Mouse (Mus musculus) adrenal gland, postnatal 25 days (tissue): ENCODE data around the gene Sipa1l1. TPM values are rescaled to one million over a fixed set of nuclear protein-coding genes. Genes with fewer than 3 reads are reported as not detected.

Experiments
- DNase-seq: peaks from one replicate; pipeline ENCODE4 v3.0.0; 2021; ENCODE audit warnings: mixed read lengths
- total RNA-seq: library from RNA; stranded (reverse); gene quantifications from 2 replicates; pipeline ENCODE4 v1.2.3, GENCODE M21; 2021

Gene Sipa1l1
- total RNA-seq, 1 experiment from 2014 or later: 30.1 TPM

DNA sequence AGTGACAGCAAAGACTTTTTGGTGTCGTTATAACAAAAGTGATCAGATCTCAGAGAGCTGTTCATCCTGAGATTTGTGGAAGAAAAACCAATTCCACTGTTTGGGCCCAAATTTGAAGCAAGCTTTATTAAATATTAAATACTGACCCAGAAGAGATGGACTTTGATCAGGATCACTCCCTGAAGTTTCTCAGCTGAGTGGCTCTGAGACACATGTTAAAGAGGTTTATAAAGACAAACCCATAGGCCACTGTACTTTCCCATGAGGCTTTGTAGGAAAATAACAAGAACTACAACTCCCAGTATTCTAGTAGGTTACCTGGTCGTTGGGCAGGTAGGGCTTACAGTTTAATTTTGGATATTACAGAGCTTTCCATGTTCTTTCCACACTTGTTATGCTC lies 127.2 kb downstream of the Sipa1l1 start:
- DNase-seq: no peak

DNA sequence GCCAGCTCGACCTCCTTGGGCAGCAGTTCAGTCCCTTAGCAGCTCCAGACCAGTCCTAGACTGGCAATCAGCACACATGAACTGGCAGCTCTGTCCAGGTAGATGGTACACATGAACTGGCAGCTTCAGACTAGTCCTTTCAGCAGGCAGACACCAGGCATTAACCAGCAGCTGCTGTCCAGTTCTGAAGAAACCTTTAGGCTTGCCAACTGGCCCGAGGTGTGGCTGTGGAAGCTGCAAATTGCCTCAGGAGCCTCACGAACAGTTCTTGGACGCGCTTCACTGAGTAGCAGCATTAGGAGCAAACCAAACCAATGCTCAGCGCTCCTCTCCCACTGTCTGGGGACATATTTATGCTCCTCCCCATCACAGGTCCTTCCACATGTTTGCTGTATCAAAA lies 128.1 kb downstream of the Sipa1l1 start:
- DNase-seq: no peak

- no peak for DNase-seq
Measured at GRCm38 (mm10) chr12:82298662-82299460, 129.7 kb downstream of the Sipa1l1 start.

GRCm38 (mm10) chr12:82304140-82304539 lies 135.0 kb downstream of the Sipa1l1 start:
- no peak for DNase-seq

DNA sequence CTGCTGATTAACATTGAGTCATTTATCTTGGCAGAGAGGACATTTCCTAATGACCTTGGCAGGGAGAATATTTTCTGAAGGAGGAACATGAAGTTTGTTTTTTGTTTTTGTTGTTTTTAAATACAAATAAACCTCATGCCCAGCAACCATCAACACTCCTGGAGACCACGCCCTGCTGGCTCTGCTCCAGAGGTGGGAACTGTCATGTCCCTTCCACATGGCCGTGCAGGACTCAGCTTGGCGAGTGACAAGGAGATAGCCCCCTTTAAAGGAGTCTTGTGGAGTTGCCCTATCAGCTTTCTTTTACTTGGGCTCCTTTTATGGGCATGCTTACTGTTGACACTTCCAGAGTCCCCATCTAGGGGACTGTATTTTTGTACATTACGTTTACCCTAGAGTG lies 136.9 kb downstream of the Sipa1l1 start:
- DNase-seq: no peak

- DNase-seq: no peak
Measured at GRCm38 (mm10) chr12:82311593-82311992, 142.5 kb downstream of the Sipa1l1 start.

DNA sequence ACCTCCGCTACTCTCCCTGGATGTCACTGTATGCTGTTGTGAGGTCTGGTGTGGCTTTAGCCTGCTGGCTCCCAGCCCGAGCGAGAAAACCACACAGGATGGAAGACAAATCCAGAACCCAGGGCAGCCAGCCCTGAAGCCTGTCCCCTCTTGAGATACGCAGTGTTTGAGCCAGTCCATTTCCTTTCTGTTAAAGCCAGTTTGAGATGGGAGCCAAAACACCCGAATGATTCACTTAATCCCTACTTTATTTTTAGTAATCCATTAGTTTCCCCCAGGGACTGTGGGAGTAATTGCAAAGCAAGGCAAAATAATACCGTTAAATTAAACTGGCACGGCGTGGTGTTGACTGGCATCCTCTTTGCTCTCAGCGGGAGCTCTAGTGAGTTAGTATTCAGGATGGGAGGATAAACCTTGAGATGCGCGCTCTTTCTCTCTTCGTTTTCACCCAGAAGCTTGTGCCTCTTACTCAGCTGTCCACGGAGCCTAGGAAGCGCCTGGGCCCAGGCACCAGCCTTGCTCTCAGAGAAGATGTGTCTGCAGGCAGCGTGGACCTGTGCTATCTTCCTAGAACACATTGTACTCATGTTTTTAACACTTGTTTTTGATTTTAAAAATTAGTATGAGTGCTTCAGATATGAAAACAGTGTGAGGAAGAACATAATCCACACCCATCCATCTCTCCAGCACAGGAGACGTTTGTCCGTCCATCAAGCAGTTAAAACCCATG lies 143.1 kb downstream of the Sipa1l1 start:
- DNase-seq: peak; percentile 23

GRCm38 (mm10) chr12:82313091-82313490 lies 144.0 kb downstream of the Sipa1l1 start:
- no peak for DNase-seq

DNA sequence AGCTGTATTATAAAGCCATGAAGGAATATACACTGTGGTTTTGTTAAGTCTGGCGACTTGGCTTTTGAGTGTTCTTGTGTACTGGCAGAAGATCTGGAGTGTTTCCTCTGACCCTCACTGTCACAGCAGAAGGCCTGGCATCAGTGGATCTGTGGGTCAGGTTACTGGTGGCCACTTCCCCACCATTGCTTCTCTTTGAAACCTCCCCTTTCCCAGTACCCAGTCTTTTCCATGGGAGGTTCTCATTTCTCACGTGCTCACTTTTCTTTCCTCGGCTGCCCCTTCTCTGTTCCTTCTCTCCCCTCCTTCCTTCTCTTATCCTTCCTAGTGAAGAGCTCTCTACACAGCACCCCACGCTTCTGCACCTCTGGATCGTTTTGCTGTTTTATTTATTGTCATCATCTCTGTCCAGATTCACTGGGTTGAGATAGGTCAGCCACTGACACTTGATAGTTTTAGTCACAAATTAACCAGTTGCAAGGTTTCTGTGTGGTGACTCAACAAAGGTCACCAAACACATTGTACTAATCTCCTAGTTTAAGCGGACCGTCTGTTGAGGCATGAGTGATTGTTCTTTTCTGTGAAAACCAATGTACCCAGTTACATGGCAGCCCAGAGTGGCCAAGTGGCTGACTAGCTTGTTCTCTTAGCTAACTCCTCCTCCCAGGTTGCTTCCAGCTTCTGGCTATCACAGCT lies 150.5 kb downstream of the Sipa1l1 start:
- DNase-seq: no peak

- DNase-seq: no peak
Measured at GRCm38 (mm10) chr12:82320204-82320603, 151.1 kb downstream of the Sipa1l1 start.

GRCm38 (mm10) chr12:82321397-82321796 lies 152.3 kb downstream of the Sipa1l1 start:
- DNase-seq: no peak

DNA sequence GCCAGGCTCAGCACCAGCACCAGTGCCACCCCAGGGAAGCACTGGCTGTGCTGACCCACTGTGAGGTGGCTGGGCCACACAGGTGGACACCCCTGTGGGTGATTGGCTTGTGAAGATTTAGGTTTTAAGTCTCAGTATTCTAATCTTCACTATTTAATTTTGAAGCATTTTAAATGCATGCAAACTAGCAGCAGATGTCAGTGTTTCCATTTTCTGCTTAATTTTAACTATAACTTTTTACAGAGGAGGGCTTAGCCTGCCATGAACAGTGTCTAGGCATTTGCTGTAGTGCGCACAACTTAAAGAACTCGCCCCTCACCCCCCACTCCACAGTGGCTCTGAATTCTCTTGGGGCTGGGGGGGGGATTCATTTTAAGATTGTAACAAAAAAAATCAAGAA lies 152.7 kb downstream of the Sipa1l1 start:
- no peak for DNase-seq

DNA sequence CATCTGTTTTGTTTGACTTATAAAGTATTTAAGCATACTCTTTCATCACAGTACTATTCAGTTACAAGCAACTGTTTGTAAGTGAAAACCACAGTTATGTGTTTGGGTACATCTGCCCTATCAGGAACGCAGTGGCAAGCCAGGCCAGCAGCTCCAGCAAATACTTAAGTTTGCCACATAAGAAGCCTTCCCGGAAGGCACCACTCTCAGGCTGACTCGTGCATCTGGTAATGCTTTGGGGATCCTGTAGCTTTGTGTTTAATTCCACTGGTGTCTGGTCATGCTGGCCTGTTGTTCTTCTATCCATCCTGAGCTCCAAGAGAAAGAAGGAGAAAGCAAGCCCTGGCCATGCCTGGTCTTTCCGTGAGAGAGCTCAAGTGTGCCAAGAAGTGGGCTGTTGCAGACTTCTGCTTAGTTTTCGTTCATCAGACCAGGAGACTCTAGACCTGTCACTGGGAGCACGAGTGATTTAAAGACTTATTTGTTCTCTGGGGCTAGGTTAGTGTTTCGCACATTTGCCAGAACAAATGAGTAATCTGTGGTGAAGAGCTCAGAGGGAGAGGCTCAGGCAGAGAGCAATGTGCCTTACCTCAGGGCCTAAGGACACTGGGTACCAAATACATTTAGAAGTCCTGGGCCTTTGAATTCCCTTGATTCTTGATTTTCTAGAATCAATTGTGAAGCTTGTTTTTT lies 153.8 kb downstream of the Sipa1l1 start:
- DNase-seq: no peak

DNA sequence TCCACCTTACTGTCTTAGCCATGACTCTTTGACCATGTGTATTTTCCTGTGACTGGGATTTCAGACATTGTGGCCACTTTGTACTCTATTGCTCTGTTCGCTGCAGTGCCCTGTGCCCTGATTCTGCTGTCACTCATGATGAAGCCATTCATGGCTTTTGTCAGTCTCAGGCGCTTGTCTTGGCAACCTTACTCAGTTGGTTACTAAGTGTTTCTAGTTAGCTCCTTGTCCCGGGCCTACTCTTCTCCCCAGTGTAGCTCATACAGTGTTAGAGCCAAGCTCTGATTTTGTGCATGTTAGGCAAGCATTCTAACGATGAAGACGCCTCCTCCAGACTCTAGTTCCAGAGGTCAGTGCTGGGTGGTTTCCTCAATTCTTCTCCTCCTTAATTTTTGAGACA lies 155.5 kb downstream of the Sipa1l1 start:
- DNase-seq: no peak

DNA sequence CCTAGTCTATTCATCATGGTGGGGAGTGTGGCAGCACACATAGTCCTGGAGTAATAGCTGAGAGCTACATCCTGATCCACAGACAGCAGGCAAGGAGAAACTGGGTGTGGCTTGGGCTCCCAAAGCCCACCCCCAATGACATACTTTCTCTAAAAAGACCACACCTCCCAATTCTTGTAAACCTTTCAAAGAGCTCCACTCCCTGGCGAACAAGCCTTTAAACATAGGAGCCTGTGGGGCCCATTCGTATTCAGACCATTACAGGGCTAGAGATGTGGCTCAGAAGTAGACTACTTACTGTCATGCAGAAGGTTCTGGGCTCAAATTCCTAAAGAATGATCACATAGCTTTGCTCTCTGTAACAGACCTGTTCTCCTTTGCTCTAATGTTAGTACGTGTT lies 156.4 kb downstream of the Sipa1l1 start:
- no peak for DNase-seq

DNA sequence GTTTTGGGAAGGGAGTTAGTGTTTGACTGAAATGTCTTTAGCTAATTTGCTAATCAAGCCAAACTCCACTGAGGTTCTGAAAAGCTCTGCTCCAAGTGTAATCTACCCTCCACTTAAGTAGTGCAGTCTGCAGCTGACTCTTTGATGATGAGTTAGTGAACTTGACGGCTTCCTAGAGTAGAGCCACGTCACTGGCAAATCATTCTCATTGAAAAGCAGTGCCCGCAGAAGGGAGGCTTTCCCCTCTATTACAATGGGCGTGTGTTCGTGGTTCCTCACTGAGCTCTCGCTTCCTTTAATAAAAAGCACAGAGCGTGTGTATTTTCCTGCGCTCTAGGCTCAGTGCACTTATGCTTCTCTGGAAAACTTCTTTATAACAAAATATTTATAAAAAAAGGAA lies 157.3 kb downstream of the Sipa1l1 start:
- DNase-seq: no peak

GRCm38 (mm10) chr12:82328112-82328511 lies 159.0 kb downstream of the Sipa1l1 start:
- DNase-seq: no peak

GRCm38 (mm10) chr12:82332836-82333614 lies 163.9 kb downstream of the Sipa1l1 start:
- DNase-seq: no peak

GRCm38 (mm10) chr12:82333999-82334398 lies 164.9 kb downstream of the Sipa1l1 start:
- no peak for DNase-seq

DNA sequence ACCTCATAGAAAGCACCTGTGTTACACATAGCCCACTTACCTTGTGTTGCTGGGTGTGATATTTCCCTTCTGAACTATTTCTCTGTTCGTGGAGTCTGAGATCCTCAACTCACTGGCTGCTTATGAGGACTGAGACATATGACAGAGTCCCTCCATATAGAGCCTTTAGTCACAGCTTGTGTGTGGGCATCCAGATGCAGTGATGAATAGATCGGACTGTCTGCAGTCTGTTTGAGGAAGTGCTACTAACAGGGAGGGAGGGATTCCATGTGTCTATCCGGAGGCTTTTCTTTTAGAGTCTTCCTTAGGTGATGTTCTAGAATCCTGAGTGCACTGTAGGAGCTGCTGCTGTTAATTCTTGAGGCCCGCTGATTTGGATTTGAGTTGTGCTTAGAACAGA lies 165.4 kb downstream of the Sipa1l1 start:
- DNase-seq: no peak

GRCm38 (mm10) chr12:82335095-82335494 lies 166.0 kb downstream of the Sipa1l1 start:
- DNase-seq: no peak

GRCm38 (mm10) chr12:82338550-82338949 lies 169.4 kb downstream of the Sipa1l1 start:
- DNase-seq: no peak
